Mouse (Mus musculus) layer of hippocampus, postnatal 10 days (tissue): ENCODE measurements around the gene Hsf4. TPM values are rescaled to one million over a fixed set of nuclear protein-coding genes. Genes with fewer than 3 reads are reported as not detected.
"Not testable (repeated sequence)": the region's sequence is repeated elsewhere in the genome, so short reads cannot be mapped to it uniquely, and the experiment has no call there.

Experiments
- DNase-seq, 2 experiments: peaks; one replicate each; pipeline ENCODE4 v3.0.0; 2021; ENCODE audit warnings: low spot score in 2 of 2
- long read RNA-seq: library from polyadenylated mRNA; stranded (forward); transcript quantifications from one replicate; pipeline ENCODE4 v2.0.0, GENCODE M21; 2023
- total RNA-seq, 2 experiments: library from RNA; stranded (reverse); gene quantifications; 2 replicates each; pipeline ENCODE4 v1.2.3; 2021

Gene Hsf4
- under 1 TPM; 0.57 to 0.83 TPM for total RNA-seq
- long read RNA-seq, partial matches to known transcripts: 1 of 3 reads
- long read RNA-seq, other reads (novel, unspliced or antisense): 2 of 3 reads

GRCm38 (mm10) chr8:105269461-105269947 is at the start of gene Hsf4:
TSS of gene Hsf4 (plus strand) at chr8:105269801.
- DNase-seq: no peak

- no peak for DNase-seq
Observed at GRCm38 (mm10) chr8:105223850-105224249, 45.8 kb upstream of the Hsf4 start.

GRCm38 (mm10) chr8:105224413-105225271 is 45.0 kb upstream of the Hsf4 start, which contains the start of gene D230025D16Rik:
TSS of gene D230025D16Rik (plus strand) at chr8:105225145.
- peak; percentile 95 to 97 for DNase-seq

GRCm38 (mm10) chr8:105225272-105225593 is 44.4 kb upstream of the Hsf4 start:
- DNase-seq: no peak

- no peak for DNase-seq
Observed at GRCm38 (mm10) chr8:105225917-105226316, 43.7 kb upstream of the Hsf4 start.

GRCm38 (mm10) chr8:105231503-105232320 is 37.9 kb upstream of the Hsf4 start:
- DNase-seq: no peak

- not testable (repeated sequence) for DNase-seq
Observed at GRCm38 (mm10) chr8:105232321-105232693, 37.3 kb upstream of the Hsf4 start.

- no peak for DNase-seq
Observed at GRCm38 (mm10) chr8:105233126-105233935, 36.3 kb upstream of the Hsf4 start.

GRCm38 (mm10) chr8:105235206-105235605 is 34.4 kb upstream of the Hsf4 start:
- no peak for DNase-seq

- no peak for DNase-seq
Observed at GRCm38 (mm10) chr8:105237442-105238142, 32.0 kb upstream of the Hsf4 start.

GRCm38 (mm10) chr8:105241016-105241415 is 28.6 kb upstream of the Hsf4 start:
- no peak for DNase-seq

- no peak for DNase-seq
Observed at GRCm38 (mm10) chr8:105251954-105252353, 17.6 kb upstream of the Hsf4 start.

GRCm38 (mm10) chr8:105252680-105253537 is 16.7 kb upstream of the Hsf4 start:
- no peak for DNase-seq

- DNase-seq: peak in 1 of 2 experiments; percentile 41
Observed at GRCm38 (mm10) chr8:105253766-105254151, 15.8 kb upstream of the Hsf4 start.

- peak; percentile 93 to 94 for DNase-seq
Observed at GRCm38 (mm10) chr8:105254152-105254965, 15.2 kb upstream of the Hsf4 start.

GRCm38 (mm10) chr8:105254966-105255350 is 14.6 kb upstream of the Hsf4 start, which contains the start of gene B3gnt9:
TSS of gene B3gnt9 (minus strand) at chr8:105255153.
- DNase-seq: no peak

GRCm38 (mm10) chr8:105257318-105258114 is 12.1 kb upstream of the Hsf4 start:
- no peak for DNase-seq
